ENCODE assay signal across 11 mouse cellular contexts in genomic region chr3:96094203-96094602, GRCm38 (mm10). TPM values are rescaled to one million over a fixed set of nuclear protein-coding genes. Genes with fewer than 3 reads are reported as not detected.
DNase-seq lines count a peak whose midpoint lies in the region; ATAC-seq and TF ChIP-seq lines count a peak whose summit lies in the region.
"Had no signal": no experiment of that assay in that cellular context is flagged by ENCODE, and none has a peak within 500 bp of the region (broad histone marks: within the 10 kb centered on the region; RNA-seq: fewer than 3 reads in every experiment).

No protein-coding gene starts in this region.

- TF ChIP-seq EP300 in heart, postnatal 0 days (IDR thresholded peaks at IDR 0.05; ENCODE audit: low read depth), result no peak

- WGBS in lung, embryonic 16.5 days, result 40% methylated on average over 13 of the region's 13 CpGs
- WGBS in lung, adult 2 months, result 57% methylated on average over 13 of the region's 13 CpGs
- WGBS in heart, postnatal 0 days, result 17% methylated on average over 13 of the region's 13 CpGs
- WGBS in stomach, embryonic 16.5 days, result 57% methylated on average over 13 of the region's 13 CpGs

- no peak for TF ChIP-seq POLR2A in lung, adult 2 months (IDR thresholded peaks at IDR 0.05; ENCODE audit: borderline replicate concordance, extremely low read depth, low read depth, low read length)

- no peak for DNase-seq in lung, adult 2 months
- DNase-seq in heart, postnatal 0 days (ENCODE audit: low spot score), result peak; percentile 74
- DNase-seq in kidney, postnatal 14 days, result peak; percentile 75
- DNase-seq in left cerebral cortex, adult 18-20 months (ENCODE audit: low spot score in 2 of 2), result no peak
- DNase-seq in layer of hippocampus, postnatal 36 days, result no peak
- DNase-seq in layer of hippocampus, adult 18-20 months (ENCODE audit: low spot score in 2 of 2), result no peak
- DNase-seq: gastrocnemius, adult 2 months had no signal

- H3K4me3 ChIP-seq in lung, embryonic 16.5 days (ENCODE audit: low read length), result no peak overlapping the region
- H3K4me3 ChIP-seq in lung, adult 2 months (replicated peaks; ENCODE audit: extremely low read depth, low read depth, low read length), result no peak overlapping the region
- H3K4me3 ChIP-seq in heart, postnatal 0 days (ENCODE audit: low read depth, low read length), result peak overlapping the region; percentile 27
- H3K4me3 ChIP-seq in stomach, embryonic 16.5 days (replicated peaks; ENCODE audit: low read length), result no peak overlapping the region
- H3K4me3 ChIP-seq: gastrocnemius, adult 2 months; limb, embryonic 13.5 days; midbrain, embryonic 13.5 days had no signal

- TF ChIP-seq CTCF in lung, adult 2 months (IDR thresholded peaks at IDR 0.05; ENCODE audit: insufficient read depth, low read length), result no peak
- no peak for TF ChIP-seq CTCF in heart, postnatal 0 days (IDR thresholded peaks at IDR 0.05; ENCODE audit: low read depth)

- ATAC-seq in lung, embryonic 16.5 days (ENCODE audit: low read depth), result peak; percentile 81
- ATAC-seq in heart, postnatal 0 days (ENCODE audit: insufficient read depth, low read depth), result peak; percentile 86
- peak; percentile 91 for ATAC-seq in stomach, embryonic 16.5 days (ENCODE audit: insufficient read depth, low FRiP score)
- ATAC-seq: midbrain, embryonic 13.5 days had no signal

- H3K27me3 ChIP-seq in lung, embryonic 16.5 days (ENCODE audit: control insufficient read depth, insufficient read depth, low read depth, low read length), result no peaks in the 10 kb centered on the region
- H3K27me3 ChIP-seq in heart, postnatal 0 days (ENCODE audit: control insufficient read depth, insufficient read depth, low read length), result no peaks in the 10 kb centered on the region
- no peaks in the 10 kb centered on the region for H3K27me3 ChIP-seq in stomach, embryonic 16.5 days (ENCODE audit: control insufficient read depth, insufficient read depth, low read length)
- H3K27me3 ChIP-seq: limb, embryonic 13.5 days; midbrain, embryonic 13.5 days had no signal

- no peak overlapping the region for H3K9ac ChIP-seq in lung, embryonic 16.5 days (ENCODE audit: low read length)
- H3K9ac ChIP-seq in heart, postnatal 0 days (replicated peaks; ENCODE audit: low read depth, low read length), result no peak overlapping the region
- no peak overlapping the region for H3K9ac ChIP-seq in stomach, embryonic 16.5 days (ENCODE audit: low read length)
- H3K9ac ChIP-seq: limb, embryonic 13.5 days; midbrain, embryonic 13.5 days had no signal

- H3K36me3 ChIP-seq in lung, embryonic 16.5 days (ENCODE audit: control insufficient read depth, insufficient read depth, low read length), result no peaks in the 10 kb centered on the region
- H3K36me3 ChIP-seq in heart, postnatal 0 days (replicated peaks; ENCODE audit: control insufficient read depth, insufficient read depth, low read length), result no peaks in the 10 kb centered on the region
- no peaks in the 10 kb centered on the region for H3K36me3 ChIP-seq in stomach, embryonic 16.5 days (ENCODE audit: control insufficient read depth, insufficient read depth, low read length)
- H3K36me3 ChIP-seq: limb, embryonic 13.5 days; midbrain, embryonic 13.5 days had no signal

- no peak overlapping the region for H3K27ac ChIP-seq in lung, embryonic 16.5 days (ENCODE audit: low read length)
- H3K27ac ChIP-seq in heart, postnatal 0 days (ENCODE audit: low read depth), result peak overlapping the region; percentile 54
- H3K27ac ChIP-seq in stomach, embryonic 16.5 days (ENCODE audit: low read length), result no peak overlapping the region
- H3K27ac ChIP-seq: gastrocnemius, adult 2 months; limb, embryonic 13.5 days; midbrain, embryonic 13.5 days had no signal

- H3K4me1 ChIP-seq in lung, embryonic 16.5 days (replicated peaks; ENCODE audit: control insufficient read depth, insufficient read depth, low read length), result peaks cover 12% of the 10 kb centered on the region
- H3K4me1 ChIP-seq in lung, adult 2 months (ENCODE audit: control insufficient read depth, insufficient read depth, low read length), result peaks cover 2% of the 10 kb centered on the region; the same call in 1 of the 2 replicates
- peaks cover 10% of the 10 kb centered on the region; the same call in 1 of the 2 replicates for H3K4me1 ChIP-seq in heart, postnatal 0 days (ENCODE audit: control insufficient read depth, insufficient read depth)
- peaks cover 6% of the 10 kb centered on the region for H3K4me1 ChIP-seq in stomach, embryonic 16.5 days (ENCODE audit: control insufficient read depth, insufficient read depth, low read length)
- H3K4me1 ChIP-seq: limb, embryonic 13.5 days; midbrain, embryonic 13.5 days had no signal

- H3K4me2 ChIP-seq in lung, embryonic 16.5 days (ENCODE audit: low read depth, low read length), result no peak overlapping the region
- peak overlapping the region; percentile 55 for H3K4me2 ChIP-seq in heart, postnatal 0 days (ENCODE audit: low read depth, low read length)
- H3K4me2 ChIP-seq in stomach, embryonic 16.5 days (ENCODE audit: low read depth, low read length), result peak overlapping the region; percentile 34; the same call in 1 of the 2 replicates
- H3K4me2 ChIP-seq: limb, embryonic 13.5 days; midbrain, embryonic 13.5 days had no signal

- no peaks in the 10 kb centered on the region for H3K9me3 ChIP-seq in lung, embryonic 16.5 days (ENCODE audit: control insufficient read depth, low read length)
- H3K9me3 ChIP-seq in heart, postnatal 0 days (replicated peaks; ENCODE audit: control insufficient read depth, low read length), result no peaks in the 10 kb centered on the region
- no peaks in the 10 kb centered on the region for H3K9me3 ChIP-seq in stomach, embryonic 16.5 days (replicated peaks; ENCODE audit: control insufficient read depth, low read length)
- H3K9me3 ChIP-seq: limb, embryonic 13.5 days; midbrain, embryonic 13.5 days had no signal

RNA-seq across cellular contexts. Expression of gene Otud7b, which starts 10.1 kb away (rescaled TPM):
- 18.8 and 22.9 TPM in 2 replicates for polyA plus RNA-seq in lung, embryonic 16.5 days (2015; fragmentation: Nextera tagmentation; extraction: Ambion mirVana)
- 25.6 and 38.7 TPM in 2 replicates for polyA plus RNA-seq in lung, adult 2 months (2012; rRNA removed)
- 17.6 and 21.9 TPM in 2 replicates for total RNA-seq in heart, postnatal 0 days (2014; rRNA removed; ENCODE audit: low replicate concordance)
- 16.8 and 21.7 TPM in 2 replicates for polyA plus RNA-seq in heart, postnatal 0 days (2015; fragmentation: Nextera tagmentation; extraction: Ambion mirVana)
- 11.8 and 13.1 TPM in 2 replicates for polyA plus RNA-seq in stomach, embryonic 16.5 days (2015; fragmentation: Nextera tagmentation; extraction: Ambion mirVana)
- 10 to 100 TPM; 37.0 to 38.1 TPM for total RNA-seq in left cerebral cortex, adult 18-20 months (2021)
- total RNA-seq in layer of hippocampus, postnatal 36 days (2021), result 10 to 100 TPM; 31.0 to 32.6 TPM
- 10 to 100 TPM; 40.1 to 40.8 TPM for total RNA-seq in layer of hippocampus, adult 18-20 months (2021)

RNA-seq across cellular contexts. Expression of gene Vps45, which starts 35.9 kb away (rescaled TPM):
- 39.6 and 39.8 TPM in 2 replicates for polyA plus RNA-seq in lung, embryonic 16.5 days (2015; fragmentation: Nextera tagmentation; extraction: Ambion mirVana)
- 3.6 and 4.7 TPM in 2 replicates for polyA plus RNA-seq in lung, adult 2 months (2012; rRNA removed)
- 10.5 and 17.3 TPM in 2 replicates for total RNA-seq in heart, postnatal 0 days (2014; rRNA removed; ENCODE audit: low replicate concordance)
- 42.9 and 49.4 TPM in 2 replicates for polyA plus RNA-seq in heart, postnatal 0 days (2015; fragmentation: Nextera tagmentation; extraction: Ambion mirVana)
- polyA plus RNA-seq in stomach, embryonic 16.5 days (2015; fragmentation: Nextera tagmentation; extraction: Ambion mirVana), result 31.7 and 39.6 TPM in 2 replicates
- total RNA-seq in left cerebral cortex, adult 18-20 months (2021), result 10 to 100 TPM; 46.4 to 46.7 TPM
- total RNA-seq in layer of hippocampus, postnatal 36 days (2021), result 10 to 100 TPM; 40.8 to 46.3 TPM
- 10 to 100 TPM; 43.7 to 45.6 TPM for total RNA-seq in layer of hippocampus, adult 18-20 months (2021)

Comparison
In these comparisons a context has a peak if more than half of its experiments do, and no peak if none do; other contexts are left out.
1. DNase-seq: peak in heart, postnatal 0 days (single experiment) and kidney, postnatal 14 days (single experiment); none in lung, adult 2 months (single experiment), left cerebral cortex, adult 18-20 months (0 of 2), layer of hippocampus, postnatal 36 days (0 of 2) and layer of hippocampus, adult 18-20 months (0 of 2).
2. Peak in every context shown above with its lines, with median percentiles within 50 percentile points of each other: ATAC-seq.